Mouse (Mus musculus) megakaryocyte-erythroid progenitor cell, adult 5-6 weeks (primary cell): ENCODE data around the gene Ndufa7. TPM values are rescaled to one million over a fixed set of nuclear protein-coding genes. Genes with fewer than 3 reads are reported as not detected.
"Not testable (repeated sequence)": the region's sequence is repeated elsewhere in the genome, so short reads cannot be mapped to it uniquely, and the experiment has no call there.

Experiments
- ATAC-seq: replicated peaks from 2 replicates; pipeline ENCODE4 v1.8.0; 2016; ENCODE audit warnings: mild to moderate bottlenecking, inconsistent platforms; ENCODE audit not compliant: severe bottlenecking, poor library complexity, low FRiP score, low TSS enrichment
- total RNA-seq, 2 experiments: library from RNA; stranded (forward) in 1 of 2; stranded (reverse) in 1 of 2; fragments of 200-1000, 215-1000 nt in 1 of 2; fragments of >200 nt in 1 of 2; fragmentation: Nextera tagmentation in 1 of 2; gene quantifications; 2 replicates each; pipeline ENCODE4 v1.2.3; 2014 to 2017

Ndufa7 gene
- total RNA-seq, 2 experiments from 2014 or later, result 85.6 to 261 TPM

DNA sequence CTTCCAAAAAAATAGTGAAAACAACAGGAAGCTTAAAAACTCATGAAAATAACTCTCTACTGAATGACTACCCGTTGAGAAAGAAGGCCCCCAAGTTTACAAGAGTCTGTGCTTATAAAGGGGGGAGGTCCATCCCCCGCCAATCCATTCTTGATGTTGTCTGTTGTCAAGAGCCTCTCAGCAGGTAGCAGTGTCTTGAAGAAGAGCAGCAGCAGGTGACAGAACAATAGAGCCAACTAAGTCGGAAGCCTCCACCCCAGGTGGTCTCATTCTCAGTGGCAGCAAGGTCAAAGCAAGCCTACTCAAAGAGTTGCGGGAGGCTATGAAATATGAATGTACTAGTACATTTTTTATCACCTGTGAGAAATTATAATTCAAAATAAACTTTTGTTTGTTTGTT, 33.4 kb downstream of the Ndufa7 start:
- no peak for ATAC-seq

DNA sequence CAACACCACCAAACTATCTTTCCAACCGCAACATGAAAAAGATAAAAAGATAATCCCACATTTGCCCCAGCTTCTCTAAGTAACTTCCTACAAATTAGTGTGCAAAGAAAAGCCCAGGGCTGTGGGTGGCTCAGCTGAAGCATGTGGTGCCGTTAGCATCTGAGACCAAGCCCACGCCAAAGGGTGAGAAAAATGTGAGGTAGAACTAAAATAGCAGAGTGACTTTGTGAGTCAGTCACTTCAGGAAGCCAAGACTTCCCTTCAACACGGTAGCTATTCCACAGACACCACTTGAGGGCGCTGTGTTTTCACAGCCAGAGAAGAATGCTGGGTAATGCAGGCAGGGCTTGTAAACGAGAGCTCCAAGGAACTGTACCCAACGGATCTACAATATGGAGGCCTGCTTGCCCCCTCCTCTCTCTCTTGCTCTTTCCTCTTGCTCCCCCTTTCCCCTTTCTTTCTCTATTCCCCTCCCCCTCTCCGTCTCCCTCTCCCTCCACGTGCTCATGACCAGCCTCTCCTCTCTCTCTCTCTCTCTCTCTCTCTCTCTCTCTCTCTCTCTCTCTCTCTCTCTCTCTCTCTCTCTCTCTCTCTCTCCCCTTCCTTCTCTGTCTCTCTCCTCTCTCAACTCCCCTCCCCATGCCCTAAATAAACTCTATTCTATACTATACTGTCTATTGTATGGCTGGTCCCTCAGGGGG, 41.1 kb downstream of the Ndufa7 start:
- peak; percentile 95 for ATAC-seq

DNA sequence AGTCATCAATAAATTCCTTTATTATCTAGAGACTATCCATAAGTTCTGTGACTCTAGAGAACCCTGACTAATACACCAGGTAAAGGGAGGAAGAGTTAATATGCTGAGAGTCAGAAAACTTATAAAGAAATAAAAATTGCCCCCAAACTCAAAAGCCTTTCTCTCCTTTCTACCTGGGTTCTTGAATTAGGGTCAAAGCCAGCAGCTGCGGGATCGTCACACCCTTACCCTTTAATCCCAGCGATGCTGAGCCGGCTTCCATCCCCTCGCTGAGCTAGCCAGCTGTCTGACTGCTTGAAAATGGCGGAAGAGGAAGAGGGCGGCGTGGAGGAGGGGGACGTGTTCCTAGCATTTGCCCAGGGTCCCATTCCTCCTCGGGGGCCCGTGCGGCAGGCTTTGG, 49.2 kb downstream of the Ndufa7 start, which contains the start of gene Gm7029:
Gene Gm7029 (plus strand): TSS at position 301 of the 400 bp plus-strand sequence.
- ATAC-seq, result not testable (repeated sequence)

DNA sequence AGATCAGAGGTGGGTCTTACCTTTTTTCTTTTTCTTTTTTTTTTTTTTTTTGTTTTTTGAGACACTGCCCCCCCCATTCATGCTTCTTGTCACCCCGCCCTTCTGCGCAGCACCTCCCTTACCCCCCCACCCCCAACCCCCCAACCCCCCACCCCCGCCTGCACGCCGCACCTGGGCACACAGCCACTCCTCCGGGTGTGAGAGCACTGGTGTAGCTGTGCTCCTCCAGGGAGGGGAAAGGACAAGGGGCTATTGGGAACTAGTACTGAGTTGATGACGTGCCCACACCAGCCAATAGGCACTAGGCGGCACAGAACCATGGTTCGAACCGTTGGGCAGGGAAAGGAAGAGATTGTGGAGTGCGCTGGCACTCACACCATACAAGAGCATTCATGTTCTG, 50.0 kb downstream of the Ndufa7 start:
- ATAC-seq, result no peak

DNA sequence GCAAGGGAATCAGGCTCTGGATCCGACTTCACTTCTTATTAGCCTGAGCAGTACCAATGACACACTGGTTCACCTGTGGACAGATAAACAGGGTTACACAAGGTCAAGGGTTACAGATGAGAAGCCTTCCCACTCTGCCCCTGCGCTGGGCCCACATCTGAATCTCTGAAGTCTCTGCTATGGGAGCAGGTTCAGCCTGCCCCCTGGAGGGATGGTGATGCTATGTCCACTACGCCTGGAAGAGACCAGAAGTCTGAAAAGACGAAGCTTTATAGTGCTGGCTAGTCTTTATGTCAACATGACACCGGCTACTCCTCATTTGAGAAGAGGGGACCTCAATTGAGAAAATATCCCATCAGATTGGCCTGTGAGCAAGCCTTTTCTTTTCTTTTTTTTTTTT, 51.4 kb downstream of the Ndufa7 start:
- ATAC-seq, result 0 out of 2 replicates have a peak, but pooled peaks have one; percentile 55

DNA sequence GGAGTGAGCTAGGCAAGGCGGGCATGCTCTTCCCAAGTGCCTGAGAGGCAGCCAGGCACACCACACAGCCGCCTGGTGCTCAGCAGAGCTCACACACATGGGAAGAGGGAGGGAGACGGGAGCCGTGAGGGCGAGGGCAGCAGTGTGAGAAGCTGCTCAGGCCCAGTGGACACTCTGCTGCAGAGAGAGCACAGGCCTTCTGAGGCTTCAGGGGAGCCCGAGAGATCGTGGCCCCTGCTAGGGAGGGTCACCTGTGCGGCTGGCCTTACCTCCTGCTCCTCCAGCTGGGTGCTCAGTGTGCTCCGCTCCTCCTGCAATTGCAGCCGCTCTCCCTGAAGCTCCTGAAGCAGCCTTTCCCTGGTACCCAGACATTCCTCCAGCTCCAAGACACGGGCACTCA, 59.9 kb downstream of the Ndufa7 start:
- ATAC-seq, result not testable (repeated sequence)

DNA sequence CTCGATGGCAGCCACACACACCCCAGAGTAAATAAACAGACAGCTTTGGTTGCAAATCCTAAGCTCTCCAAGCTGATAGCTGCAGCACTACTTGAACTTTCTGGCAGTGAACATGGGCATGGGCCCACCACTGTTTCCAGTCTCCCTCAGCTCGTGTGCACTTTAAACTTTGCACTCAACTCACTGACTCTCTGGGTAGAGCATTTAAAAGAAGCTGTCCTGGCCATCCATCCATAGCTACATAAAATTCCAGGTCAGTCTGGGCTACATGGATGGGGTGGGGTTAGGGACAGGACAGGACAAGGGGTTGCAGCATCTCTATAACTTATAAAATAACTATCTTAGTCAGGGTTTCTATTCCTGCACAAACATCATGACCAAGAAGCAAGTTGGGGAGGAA, 63.4 kb downstream of the Ndufa7 start:
- ATAC-seq, result not testable (repeated sequence)

Other genes with a start within 250 kb of the Ndufa7 start
- gene Zfp414, start 195.5 kb upstream of the Ndufa7 start, total RNA-seq (2014; fragmentation: Nextera tagmentation), result 34.3 and 57.7 TPM in 2 replicates
- gene Zfp414, start 195.5 kb upstream of the Ndufa7 start, total RNA-seq (2017), result 10.7 and 13.5 TPM in 2 replicates
- 0.72 TPM in 1 of 2 replicates, not detected in the other for gene Pram1, start 186.5 kb upstream of the Ndufa7 start, total RNA-seq (2014; fragmentation: Nextera tagmentation)
- gene Pram1, start 186.5 kb upstream of the Ndufa7 start, total RNA-seq (2017), result not detected in 2 replicates
- gene Hnrnpm, start 137.7 kb upstream of the Ndufa7 start, total RNA-seq (2014; fragmentation: Nextera tagmentation), result 579 and 611 TPM in 2 replicates
- gene Hnrnpm, start 137.7 kb upstream of the Ndufa7 start, total RNA-seq (2017), result 338 and 437 TPM in 2 replicates
- gene March2, start 105.9 kb upstream of the Ndufa7 start, total RNA-seq (2014; fragmentation: Nextera tagmentation), result 53.7 and 55.5 TPM in 2 replicates
- gene March2, start 105.9 kb upstream of the Ndufa7 start, total RNA-seq (2017), result 33.4 and 48.1 TPM in 2 replicates
- gene Rab11b, start 64.0 kb upstream of the Ndufa7 start, total RNA-seq (2014; fragmentation: Nextera tagmentation), result 98.0 and 144 TPM in 2 replicates
- gene Rab11b, start 64.0 kb upstream of the Ndufa7 start, total RNA-seq (2017), result 27.5 and 33.0 TPM in 2 replicates
- gene Angptl4, start 42.7 kb upstream of the Ndufa7 start, total RNA-seq (2014; fragmentation: Nextera tagmentation), result 14.9 and 18.2 TPM in 2 replicates
- 13.0 and 17.1 TPM in 2 replicates for gene Angptl4, start 42.7 kb upstream of the Ndufa7 start, total RNA-seq (2017)
- gene Kank3, start 14.1 kb upstream of the Ndufa7 start, total RNA-seq (2014; fragmentation: Nextera tagmentation), result 12.0 and 19.7 TPM in 2 replicates
- gene Kank3, start 14.1 kb upstream of the Ndufa7 start, total RNA-seq (2017), result 1.6 and 2.4 TPM in 2 replicates
- 3,294 and 3,898 TPM in 2 replicates for gene Rps28, start within 50 bp of the Ndufa7 start, total RNA-seq (2014; fragmentation: Nextera tagmentation)
- 3,120 and 3,626 TPM in 2 replicates for gene Rps28, start within 50 bp of the Ndufa7 start, total RNA-seq (2017)
- gene Cd320, start 18.5 kb downstream of the Ndufa7 start, total RNA-seq (2014; fragmentation: Nextera tagmentation), result 11.4 and 19.2 TPM in 2 replicates
- 14.1 and 19.6 TPM in 2 replicates for gene Cd320, start 18.5 kb downstream of the Ndufa7 start, total RNA-seq (2017)
- not detected in 2 replicates for gene Gm7029, start 49.3 kb downstream of the Ndufa7 start, total RNA-seq (2014; fragmentation: Nextera tagmentation)
- gene Gm7029, start 49.3 kb downstream of the Ndufa7 start, total RNA-seq (2017), result not detected in 2 replicates
- 14.7 and 31.9 TPM in 2 replicates for gene Kifc1, start 66.1 kb downstream of the Ndufa7 start, total RNA-seq (2014; fragmentation: Nextera tagmentation)
- gene Kifc1, start 66.1 kb downstream of the Ndufa7 start, total RNA-seq (2017), result 15.6 and 17.0 TPM in 2 replicates
- not detected in 2 replicates for gene Platr17, start 80.6 kb downstream of the Ndufa7 start, total RNA-seq (2014; fragmentation: Nextera tagmentation)
- gene Platr17, start 80.6 kb downstream of the Ndufa7 start, total RNA-seq (2017), result not detected in 2 replicates
- gene Daxx, start 84.8 kb downstream of the Ndufa7 start, total RNA-seq (2014; fragmentation: Nextera tagmentation), result 60.3 and 70.5 TPM in 2 replicates
- 41.3 and 49.0 TPM in 2 replicates for gene Daxx, start 84.8 kb downstream of the Ndufa7 start, total RNA-seq (2017)
- 47.9 and 65.3 TPM in 2 replicates for gene Tapbp, start 91.3 kb downstream of the Ndufa7 start, total RNA-seq (2014; fragmentation: Nextera tagmentation)
- 35.6 and 42.1 TPM in 2 replicates for gene Tapbp, start 91.3 kb downstream of the Ndufa7 start, total RNA-seq (2017)
- 18.0 and 18.4 TPM in 2 replicates for gene Zbtb22, start 91.3 kb downstream of the Ndufa7 start, total RNA-seq (2014; fragmentation: Nextera tagmentation)
- gene Zbtb22, start 91.3 kb downstream of the Ndufa7 start, total RNA-seq (2017), result 14.9 and 18.6 TPM in 2 replicates
- 42.6 and 49.0 TPM in 2 replicates for gene Rgl2, start 105.0 kb downstream of the Ndufa7 start, total RNA-seq (2014; fragmentation: Nextera tagmentation)
- gene Rgl2, start 105.0 kb downstream of the Ndufa7 start, total RNA-seq (2017), result 10.4 and 14.0 TPM in 2 replicates
- 192 and 240 TPM in 2 replicates for gene Pfdn6, start 115.8 kb downstream of the Ndufa7 start, total RNA-seq (2014; fragmentation: Nextera tagmentation)
- 209 and 235 TPM in 2 replicates for gene Pfdn6, start 115.8 kb downstream of the Ndufa7 start, total RNA-seq (2017)
- gene Wdr46, start 116.1 kb downstream of the Ndufa7 start, total RNA-seq (2014; fragmentation: Nextera tagmentation), result 75.2 and 76.4 TPM in 2 replicates
- gene Wdr46, start 116.1 kb downstream of the Ndufa7 start, total RNA-seq (2017), result 78.8 and 105 TPM in 2 replicates
- 0.90 and 1.8 TPM in 2 replicates for gene B3galt4, start 126.9 kb downstream of the Ndufa7 start, total RNA-seq (2014; fragmentation: Nextera tagmentation)
- gene B3galt4, start 126.9 kb downstream of the Ndufa7 start, total RNA-seq (2017), result 2.7 TPM in 1 of 2 replicates, not detected in the other
- gene Vps52, start 131.2 kb downstream of the Ndufa7 start, total RNA-seq (2014; fragmentation: Nextera tagmentation), result 41.4 and 51.4 TPM in 2 replicates
- gene Vps52, start 131.2 kb downstream of the Ndufa7 start, total RNA-seq (2017), result 17.4 and 26.2 TPM in 2 replicates
- gene Rps18, start 131.4 kb downstream of the Ndufa7 start, total RNA-seq (2014; fragmentation: Nextera tagmentation), result 6,055 and 6,432 TPM in 2 replicates
- 1,728 and 1,730 TPM in 2 replicates for gene Rps18, start 131.4 kb downstream of the Ndufa7 start, total RNA-seq (2017)
- gene H2-K1, start 175.8 kb downstream of the Ndufa7 start, total RNA-seq (2014; fragmentation: Nextera tagmentation), result 870 and 1,054 TPM in 2 replicates
- 664 and 816 TPM in 2 replicates for gene H2-K1, start 175.8 kb downstream of the Ndufa7 start, total RNA-seq (2017)
- 12.8 and 24.7 TPM in 2 replicates for gene Ring1, start 200.1 kb downstream of the Ndufa7 start, total RNA-seq (2014; fragmentation: Nextera tagmentation)
- 13.5 and 15.4 TPM in 2 replicates for gene Ring1, start 200.1 kb downstream of the Ndufa7 start, total RNA-seq (2017)
- gene H2-Ke6, start 203.5 kb downstream of the Ndufa7 start, total RNA-seq (2014; fragmentation: Nextera tagmentation), result 118 and 144 TPM in 2 replicates
- 41.6 and 46.8 TPM in 2 replicates for gene H2-Ke6, start 203.5 kb downstream of the Ndufa7 start, total RNA-seq (2017)
- gene Slc39a7, start 207.1 kb downstream of the Ndufa7 start, total RNA-seq (2014; fragmentation: Nextera tagmentation), result 18.1 and 18.3 TPM in 2 replicates
- 94.1 and 169 TPM in 2 replicates for gene Slc39a7, start 207.1 kb downstream of the Ndufa7 start, total RNA-seq (2017)
- 49.6 and 58.9 TPM in 2 replicates for gene Rxrb, start 207.2 kb downstream of the Ndufa7 start, total RNA-seq (2014; fragmentation: Nextera tagmentation)
- 31.4 and 33.3 TPM in 2 replicates for gene Rxrb, start 207.2 kb downstream of the Ndufa7 start, total RNA-seq (2017)
- gene Col11a2, start 214.9 kb downstream of the Ndufa7 start, total RNA-seq (2014; fragmentation: Nextera tagmentation), result 1.1 and 3.6 TPM in 2 replicates
- 0.05 and 0.46 TPM in 2 replicates for gene Col11a2, start 214.9 kb downstream of the Ndufa7 start, total RNA-seq (2017)